Mouse (Mus musculus) skeletal muscle tissue, adult 2 months (tissue): ENCODE measurements around the gene Grip2.

Experiments used
- DNase-seq: peaks from one replicate; pipeline ENCODE4 v3.0.0-alpha.2; 2012; ENCODE audit warnings: low read depth, low spot score

Gene Grip2

DNA sequence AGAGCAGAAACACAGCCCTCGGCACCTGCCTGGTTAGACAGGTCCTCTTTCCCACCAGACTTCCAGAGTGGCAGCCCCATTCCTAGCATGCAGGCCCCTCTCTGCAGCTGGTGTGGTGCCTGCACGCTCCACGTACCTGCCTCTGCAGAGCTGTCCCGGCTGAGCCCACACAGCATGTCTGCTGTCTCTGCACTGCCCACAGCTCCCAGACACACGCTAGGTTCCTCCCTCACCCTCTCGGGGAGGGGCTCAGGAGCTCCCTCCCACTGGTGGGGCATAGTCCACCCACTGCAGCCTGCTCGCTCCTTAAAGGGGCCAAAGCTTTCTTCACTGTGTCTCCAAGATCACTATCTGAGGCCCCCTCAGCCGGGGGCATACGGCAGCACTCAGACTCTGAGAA lies 31.0 kb downstream of the Grip2 start:
- DNase-seq, result peak; percentile 38

DNA sequence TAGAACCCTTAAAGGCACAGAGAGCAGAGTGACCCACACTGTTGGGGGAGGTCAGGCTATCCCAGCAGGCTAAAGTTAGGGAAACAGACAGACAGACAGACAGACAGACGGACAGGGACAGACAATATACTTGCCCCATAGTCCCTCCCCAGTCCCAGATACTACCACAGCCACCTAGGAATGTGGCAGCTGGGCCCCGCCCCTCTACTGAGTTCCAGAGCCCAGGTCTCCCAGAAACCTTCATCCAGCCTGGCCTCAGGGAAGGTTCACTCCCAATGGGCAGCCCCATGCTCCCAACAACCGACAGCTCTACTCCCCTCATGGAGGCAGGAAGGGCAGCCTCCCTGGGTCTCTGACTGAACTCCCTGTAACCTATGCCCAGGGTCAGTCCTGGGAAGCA lies 31.4 kb downstream of the Grip2 start:
- no peak for DNase-seq

GRCm38 (mm10) chr6:91788311-91788798 lies 38.7 kb downstream of the Grip2 start:
- DNase-seq, result no peak

DNA sequence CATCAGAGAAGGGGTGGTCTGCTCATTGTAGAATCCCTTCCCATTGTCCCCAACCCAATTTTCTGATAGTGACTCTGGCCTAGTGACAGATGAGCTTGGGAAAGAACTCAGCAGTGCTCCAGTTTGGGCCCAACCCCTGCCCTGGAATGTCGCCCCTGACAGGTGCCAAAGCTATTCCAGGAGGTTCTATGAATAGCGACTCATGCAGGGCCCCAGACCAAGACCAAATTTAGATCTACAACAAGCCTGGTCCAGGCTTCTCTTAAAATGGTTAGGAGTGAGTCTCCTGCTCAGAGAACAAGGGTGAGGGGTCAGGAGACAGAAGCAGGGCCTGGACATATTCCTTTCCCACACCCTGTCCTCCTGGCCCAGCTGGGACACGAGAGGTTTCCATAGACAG lies 42.0 kb downstream of the Grip2 start:
- DNase-seq, result peak; percentile 72

GRCm38 (mm10) chr6:91779206-91779605 lies 47.8 kb downstream of the Grip2 start:
- no peak for DNase-seq

GRCm38 (mm10) chr6:91776543-91776942 lies 50.5 kb downstream of the Grip2 start:
- peak; percentile 55 for DNase-seq

DNA sequence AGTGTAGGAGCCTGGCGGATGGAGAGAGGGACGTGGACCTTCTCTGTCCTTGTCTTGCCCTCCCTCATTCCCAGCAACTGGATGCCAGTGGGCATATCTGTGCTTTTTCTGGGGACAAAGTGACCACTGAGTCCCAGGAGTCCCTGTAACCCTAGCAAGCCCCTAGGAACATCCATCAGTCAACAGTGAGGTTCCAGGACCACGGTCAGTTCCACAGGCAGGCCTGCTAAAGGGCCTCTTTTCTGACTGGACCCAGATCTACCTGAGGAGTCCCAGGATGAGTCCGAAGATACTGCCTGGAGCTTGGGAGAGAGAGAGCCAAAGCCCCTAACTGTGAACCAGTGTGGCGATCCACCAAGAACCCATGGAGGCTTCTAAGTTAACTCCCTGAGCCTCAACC lies 53.1 kb downstream of the Grip2 start:
- DNase-seq, result no peak

- DNase-seq, result no peak
Measured at GRCm38 (mm10) chr6:91767550-91767949, 59.5 kb downstream of the Grip2 start.

GRCm38 (mm10) chr6:91762051-91762742 lies 64.9 kb downstream of the Grip2 start:
- no peak for DNase-seq

DNA sequence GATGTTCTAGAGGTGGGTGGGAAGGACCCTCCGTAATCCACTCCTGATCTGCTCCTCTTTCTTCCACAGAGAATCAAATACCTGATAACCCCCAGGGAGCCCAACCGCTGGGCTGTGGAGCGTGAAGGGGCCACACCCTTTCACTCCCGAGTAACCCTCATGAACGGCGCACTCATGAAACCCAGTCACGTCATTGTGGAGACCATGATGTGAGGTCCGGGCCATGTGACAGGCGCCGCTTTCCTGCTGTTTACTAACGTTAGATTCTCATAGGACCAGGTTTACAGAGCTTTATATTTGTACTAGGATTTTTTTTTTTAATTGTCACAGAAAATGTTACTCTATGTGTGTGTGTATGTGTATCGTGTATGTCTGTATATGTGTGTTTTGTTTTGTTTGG lies 72.2 kb downstream of the Grip2 start:
- no peak for DNase-seq

- DNase-seq, result no peak
Measured at GRCm38 (mm10) chr6:91754098-91754497, 73.0 kb downstream of the Grip2 start.

DNA sequence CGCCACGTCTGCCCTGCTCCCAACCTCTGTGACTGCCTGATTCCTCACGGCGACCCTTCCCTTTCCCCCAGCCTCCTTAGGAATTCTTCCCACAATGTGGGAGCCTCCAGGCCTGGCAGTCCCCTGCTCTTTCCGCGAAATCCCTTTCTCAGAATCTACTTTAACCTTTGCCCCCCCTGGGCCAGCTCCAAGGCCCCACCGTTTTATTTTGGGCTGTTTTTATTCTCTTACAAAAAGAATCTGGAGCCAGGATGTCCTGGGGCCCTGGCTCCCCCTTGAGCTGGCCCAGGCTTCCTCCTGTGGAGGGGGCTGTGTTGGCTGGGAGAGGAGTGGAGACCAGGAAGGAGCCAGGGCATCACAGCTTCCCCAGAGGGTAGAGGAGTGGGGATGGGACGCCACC lies 74.2 kb downstream of the Grip2 start:
- DNase-seq, result no peak

DNA sequence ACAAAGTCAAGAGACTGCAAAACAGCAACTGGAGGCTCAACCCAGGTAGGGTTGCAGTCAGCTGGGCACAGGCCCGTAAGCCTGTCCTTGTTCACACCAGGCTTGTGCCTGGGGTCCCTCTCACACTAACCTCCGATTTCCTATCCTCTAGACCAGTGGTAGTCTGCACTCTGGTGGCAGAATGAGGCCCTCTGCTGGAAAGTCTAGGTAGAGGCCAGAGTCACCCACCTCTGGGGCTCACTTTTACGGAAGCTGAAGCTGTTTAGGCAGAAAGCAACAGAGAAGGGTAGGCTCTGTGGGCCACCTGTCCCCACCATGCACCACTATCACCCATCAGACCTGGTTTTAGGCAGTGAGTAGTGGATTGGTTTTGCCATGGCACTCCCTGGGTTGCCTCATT lies 76.1 kb downstream of the Grip2 start:
- no peak for DNase-seq

DNA sequence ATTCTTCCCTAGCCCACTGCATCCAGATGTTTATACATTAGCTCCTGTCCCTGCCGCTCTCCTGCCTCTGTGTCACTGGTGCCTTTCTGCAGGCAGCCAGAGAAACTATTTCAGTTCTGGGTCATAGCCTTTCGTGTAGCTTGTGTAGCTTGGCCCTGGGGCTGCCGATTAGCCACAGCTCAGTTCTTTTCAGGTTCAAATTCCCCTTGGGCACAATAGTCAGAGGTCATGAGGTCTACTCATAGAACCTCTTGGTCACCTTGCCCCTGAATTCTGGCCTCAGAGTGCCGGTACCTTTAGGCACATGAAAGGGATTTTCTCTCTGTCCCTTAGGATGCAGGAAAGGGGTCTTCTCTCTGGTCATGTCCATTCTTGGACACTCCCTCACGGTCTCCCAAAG lies 80.3 kb downstream of the Grip2 start:
- DNase-seq, result no peak

- DNase-seq, result no peak
Measured at GRCm38 (mm10) chr6:91745947-91746582, 81.0 kb downstream of the Grip2 start.

DNA sequence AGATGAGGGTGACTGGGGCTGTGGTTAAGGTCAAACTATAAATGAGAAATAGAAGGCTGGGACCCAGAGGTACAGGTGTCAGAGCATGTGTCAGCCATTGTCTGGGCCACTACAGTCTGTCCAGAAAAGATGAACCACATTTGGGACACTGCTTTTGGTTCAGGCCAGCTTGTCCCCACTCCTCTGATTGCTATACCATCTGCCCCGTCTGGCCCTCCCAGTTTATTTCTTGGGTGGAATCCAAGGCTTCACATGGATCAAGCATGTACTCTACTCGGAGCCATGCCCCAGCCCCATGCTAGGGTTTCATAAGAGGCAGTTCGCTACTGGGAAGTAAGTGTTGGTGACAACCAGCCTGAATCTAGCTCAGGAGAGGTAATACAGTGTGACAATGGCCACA lies 81.8 kb downstream of the Grip2 start:
- DNase-seq, result no peak

- DNase-seq, result no peak
Measured at GRCm38 (mm10) chr6:91743886-91744285, 83.2 kb downstream of the Grip2 start.

DNA sequence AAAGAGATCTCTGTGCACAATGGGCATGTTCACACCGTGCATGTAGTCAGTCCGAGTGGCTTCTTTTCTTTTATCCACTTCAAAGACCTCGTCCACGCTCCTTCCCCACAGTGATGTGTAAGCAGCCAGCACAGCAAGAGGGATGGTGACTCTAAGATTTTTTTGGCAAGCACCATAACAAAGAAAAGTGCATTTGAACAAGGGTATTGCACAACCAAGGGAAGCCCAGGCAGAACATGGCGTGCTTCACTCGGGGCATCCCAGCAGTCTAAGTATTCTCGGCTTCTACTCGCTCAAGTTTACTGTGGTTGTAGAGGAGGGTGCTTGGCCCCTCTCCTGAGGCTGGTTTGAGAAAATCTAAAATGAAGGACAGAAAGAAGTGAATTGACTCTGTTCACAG lies 84.1 kb downstream of the Grip2 start:
- DNase-seq, result no peak

DNA sequence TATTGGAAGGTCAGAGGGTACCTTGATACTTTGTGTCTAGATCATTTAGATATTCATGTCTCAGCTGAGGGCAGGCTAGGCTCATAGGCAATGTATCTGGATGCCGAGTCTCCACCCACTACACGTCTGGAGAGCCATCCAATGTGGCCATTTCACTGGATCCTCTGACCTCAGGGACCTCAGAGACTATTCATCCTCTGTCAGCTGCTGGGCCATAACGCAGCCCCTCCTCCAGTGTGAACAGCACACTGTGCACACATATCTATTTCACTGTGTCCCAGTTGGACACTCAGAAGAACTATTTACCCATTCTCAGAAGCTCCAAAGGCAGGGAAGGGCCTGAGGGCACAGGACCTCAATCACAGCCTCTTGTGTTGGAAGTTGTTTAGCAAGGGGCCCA lies 84.6 kb downstream of the Grip2 start:
- DNase-seq, result peak; percentile 67

- peak; percentile 61 for DNase-seq
Measured at GRCm38 (mm10) chr6:91741046-91741445, 86.0 kb downstream of the Grip2 start.

DNA sequence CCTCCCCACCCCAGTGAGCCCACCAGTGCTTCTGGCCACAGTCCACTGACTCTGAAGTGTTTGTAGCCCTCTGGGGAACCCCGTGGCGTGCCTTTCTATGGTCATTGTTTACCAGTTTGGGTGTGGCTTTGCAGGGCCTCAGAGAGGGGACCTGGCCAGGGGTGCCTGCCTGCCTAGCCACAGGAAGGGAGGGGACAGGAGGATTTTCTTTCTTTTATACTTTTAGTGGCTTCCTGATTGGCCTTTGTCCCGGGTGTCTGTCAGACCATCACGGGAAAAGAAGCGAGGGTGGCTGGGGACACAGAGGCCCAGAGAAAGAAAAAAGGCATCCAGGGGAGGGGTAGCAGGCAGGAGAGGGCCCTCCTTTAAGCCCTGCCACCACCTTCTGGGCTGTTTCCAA lies 89.0 kb downstream of the Grip2 start:
- DNase-seq, result no peak

GRCm38 (mm10) chr6:91737451-91737850 lies 89.6 kb downstream of the Grip2 start:
- DNase-seq, result no peak

- peak; percentile 34 for DNase-seq
Measured at GRCm38 (mm10) chr6:91736471-91736870, 90.6 kb downstream of the Grip2 start.
